Mouse (Mus musculus): ENCODE results near the gene Kpna6. TPM values are rescaled to one million over a fixed set of nuclear protein-coding genes. Genes with fewer than 3 reads are reported as not detected.

Gene Kpna6
- polyA plus RNA-seq, 1 experiment from 2014 or later: 16.5 TPM

DNA sequence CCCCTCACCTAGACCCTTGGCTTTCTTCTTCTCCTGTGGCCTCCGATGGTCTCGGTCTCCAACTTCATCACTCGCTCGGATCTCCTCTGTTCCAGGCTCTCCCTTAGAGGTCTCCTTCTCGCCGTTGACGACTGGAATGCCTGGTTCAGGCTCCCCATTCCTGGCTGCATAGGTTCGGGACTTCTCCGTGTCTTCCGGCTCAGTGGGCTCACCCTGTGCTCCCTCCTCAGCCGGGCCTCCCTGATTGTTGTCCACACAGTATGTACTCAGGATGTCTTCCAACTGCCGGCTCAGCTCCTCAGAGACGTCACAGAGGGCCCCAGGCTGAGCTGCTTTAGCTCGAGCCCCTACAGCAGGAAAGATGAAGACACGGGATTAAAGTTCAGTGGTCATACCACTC lies 33.3 kb downstream of the Kpna6 start:
- Histone ChIP-seq H3K36me3 (ENCODE audit: control insufficient read depth, insufficient read depth, low read length) (peaks cover 50% of the 10 kb centered on the region), H3K4me3 (ENCODE audit: low read depth, low read length) (peak overlapping the region; percentile 50)

DNA sequence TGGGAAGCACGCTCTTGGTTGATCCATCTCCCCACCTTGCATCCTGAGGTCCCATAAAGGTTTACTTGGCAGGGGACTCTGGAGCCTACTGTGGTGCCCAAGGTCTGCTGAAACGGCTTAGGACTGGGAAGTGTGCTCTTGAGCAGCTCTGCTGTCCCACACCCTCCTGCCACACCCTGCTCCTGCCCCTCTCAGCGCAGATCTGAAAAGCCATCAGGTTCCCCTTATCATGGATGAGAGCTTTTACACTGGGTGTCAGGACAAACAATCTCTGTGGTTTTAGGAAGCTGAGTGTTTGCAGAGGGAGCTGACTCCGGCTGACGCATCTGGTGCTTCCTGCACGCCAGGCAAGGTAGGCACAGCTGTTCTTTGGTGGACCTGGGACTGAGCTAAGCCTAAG lies 38.7 kb downstream of the Kpna6 start:
- H3K4me1 ChIP-seq (ENCODE audit: control insufficient read depth, insufficient read depth, low read length): peaks cover 7% of the 10 kb centered on the region
- H3K9me3 ChIP-seq (replicated peaks; ENCODE audit: control insufficient read depth, low read length): no peaks in the 10 kb centered on the region
- H3K4me2 ChIP-seq (ENCODE audit: low read length): no peak overlapping the region
- WGBS: 97% methylated on average over 6 of the region's 6 CpGs
- H3K4me3 ChIP-seq (ENCODE audit: low read depth, low read length): no peak overlapping the region
- no peak for DNase-seq (ENCODE audit: low spot score)
- no peak overlapping the region for H3K27ac ChIP-seq (ENCODE audit: low read depth, low read length)
- ATAC-seq: no peak
- H3K9ac ChIP-seq (ENCODE audit: low read length): no peak overlapping the region
- no peaks in the 10 kb centered on the region for H3K27me3 ChIP-seq (replicated peaks; ENCODE audit: control insufficient read depth, insufficient read depth, low read length)
- H3K36me3 ChIP-seq (ENCODE audit: control insufficient read depth, insufficient read depth, low read length): peaks cover 96% of the 10 kb centered on the region

More for the DNA sequence above, 33.3 kb downstream of the Kpna6 start:
- H3K9ac ChIP-seq (ENCODE audit: low read length): peak overlapping the region; percentile 75; the same call in 1 of the 2 replicates
- ATAC-seq (no peak), DNase-seq (ENCODE audit: low spot score) (no peak)
- H3K27me3 ChIP-seq (replicated peaks; ENCODE audit: control insufficient read depth, insufficient read depth, low read length): no peaks in the 10 kb centered on the region
- H3K27ac ChIP-seq (ENCODE audit: low read depth, low read length): no peak overlapping the region
- H3K4me2 ChIP-seq (ENCODE audit: low read length): peak overlapping the region; percentile 83
- H3K9me3 ChIP-seq (replicated peaks; ENCODE audit: control insufficient read depth, low read length): no peaks in the 10 kb centered on the region
- 81% methylated on average over 15 of the region's 15 CpGs for WGBS
- peaks cover 23% of the 10 kb centered on the region for H3K4me1 ChIP-seq (ENCODE audit: control insufficient read depth, insufficient read depth, low read length)

DNA sequence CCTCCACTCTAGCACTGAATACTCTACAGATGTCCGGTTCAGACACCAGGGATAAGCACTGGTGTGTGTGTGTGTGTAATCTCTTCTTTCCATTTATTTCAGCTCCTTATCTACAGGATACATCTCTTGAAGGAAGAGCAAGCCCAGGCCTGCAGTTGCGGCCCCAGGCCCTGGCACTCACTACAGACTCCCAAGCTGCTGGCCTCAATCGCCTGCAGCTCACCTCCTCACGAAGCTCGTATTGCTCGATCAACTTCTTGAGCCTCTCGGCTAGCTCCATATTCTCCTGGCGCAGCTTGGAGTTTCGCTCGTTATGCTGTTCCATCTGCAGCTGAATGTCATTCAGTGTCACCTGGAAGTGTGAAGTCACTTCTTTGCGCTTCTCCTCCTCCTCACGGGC lies 40.7 kb downstream of the Kpna6 start:
- Histone ChIP-seq H3K9ac (ENCODE audit: low read length) (no peak overlapping the region), H3K36me3 (ENCODE audit: control insufficient read depth, insufficient read depth, low read length) (peaks cover 98% of the 10 kb centered on the region), H3K27ac (ENCODE audit: low read depth, low read length) (no peak overlapping the region), H3K4me1 (ENCODE audit: control insufficient read depth, insufficient read depth, low read length) (no peaks in the 10 kb centered on the region), H3K9me3 (replicated peaks; ENCODE audit: control insufficient read depth, low read length) (no peaks in the 10 kb centered on the region), H3K4me2 (ENCODE audit: low read length) (no peak overlapping the region), H3K27me3 (replicated peaks; ENCODE audit: control insufficient read depth, insufficient read depth, low read length) (no peaks in the 10 kb centered on the region), H3K4me3 (ENCODE audit: low read depth, low read length) (no peak overlapping the region)
- ATAC-seq (no peak), DNase-seq (ENCODE audit: low spot score) (no peak)
- 88% methylated on average over 12 of the region's 12 CpGs for WGBS

DNA sequence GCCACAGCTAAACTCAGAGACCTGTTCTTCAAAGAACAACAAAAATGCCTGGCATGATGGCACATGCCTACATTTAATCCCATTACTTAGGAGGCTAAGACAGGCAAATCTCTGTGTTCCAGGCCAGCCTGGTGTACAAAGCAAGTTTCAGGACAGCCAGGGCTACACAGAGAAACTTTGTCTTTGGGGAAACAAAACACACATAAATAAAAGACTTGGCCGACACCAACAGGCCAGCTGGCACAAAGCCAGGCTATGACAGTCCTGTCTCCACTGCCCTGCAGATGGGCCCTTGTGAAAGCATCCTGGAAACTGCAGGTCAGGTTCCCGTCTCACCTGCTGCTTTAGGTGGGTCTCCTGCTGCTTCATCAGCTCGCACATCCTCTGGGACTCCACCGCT lies 41.6 kb downstream of the Kpna6 start:
- no peak overlapping the region for H3K27ac ChIP-seq (ENCODE audit: low read depth, low read length)
- no peaks in the 10 kb centered on the region for H3K9me3 ChIP-seq (replicated peaks; ENCODE audit: control insufficient read depth, low read length)
- 59% methylated on average over 4 of the region's 4 CpGs for WGBS
- peaks cover 98% of the 10 kb centered on the region for H3K36me3 ChIP-seq (ENCODE audit: control insufficient read depth, insufficient read depth, low read length)
- DNase-seq (ENCODE audit: low spot score) (no peak), ATAC-seq (no peak)
- H3K27me3 ChIP-seq (replicated peaks; ENCODE audit: control insufficient read depth, insufficient read depth, low read length): no peaks in the 10 kb centered on the region
- no peak overlapping the region for H3K9ac ChIP-seq (ENCODE audit: low read length)
- no peak overlapping the region for H3K4me3 ChIP-seq (ENCODE audit: low read depth, low read length)
- no peaks in the 10 kb centered on the region for H3K4me1 ChIP-seq (ENCODE audit: control insufficient read depth, insufficient read depth, low read length)
- H3K4me2 ChIP-seq (ENCODE audit: low read length): no peak overlapping the region

DNA sequence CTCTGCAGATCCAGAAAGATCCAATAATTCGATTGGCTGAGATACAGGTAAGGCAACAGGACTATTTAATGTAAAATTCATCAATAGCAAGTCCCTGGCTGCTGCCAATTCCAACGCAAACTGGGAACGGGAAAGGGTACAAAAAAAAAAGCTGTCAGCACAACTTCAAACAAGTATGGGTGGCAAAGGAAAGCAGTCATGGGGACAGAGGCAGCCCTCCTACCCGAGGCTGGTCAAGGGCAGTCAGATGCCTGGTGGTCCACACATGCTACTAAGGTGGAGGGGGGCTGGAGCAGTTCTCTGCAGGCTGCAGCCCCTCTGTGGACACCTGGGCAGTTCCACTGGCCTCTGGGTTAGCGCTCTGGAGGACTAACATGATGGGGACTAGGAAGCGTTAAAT lies 46.5 kb downstream of the Kpna6 start:
- Histone ChIP-seq H3K4me3 (ENCODE audit: low read depth, low read length) (no peak overlapping the region), H3K9ac (ENCODE audit: low read length) (no peak overlapping the region), H3K27me3 (replicated peaks; ENCODE audit: control insufficient read depth, insufficient read depth, low read length) (no peaks in the 10 kb centered on the region), H3K36me3 (ENCODE audit: control insufficient read depth, insufficient read depth, low read length) (peaks cover 52% of the 10 kb centered on the region), H3K27ac (ENCODE audit: low read depth, low read length) (no peak overlapping the region), H3K4me2 (ENCODE audit: low read length) (no peak overlapping the region), H3K4me1 (ENCODE audit: control insufficient read depth, insufficient read depth, low read length) (peaks cover 24% of the 10 kb centered on the region), H3K9me3 (replicated peaks; ENCODE audit: control insufficient read depth, low read length) (no peaks in the 10 kb centered on the region)
- ATAC-seq (no peak), DNase-seq (ENCODE audit: low spot score) (no peak)
- WGBS: 66% methylated on average over 6 of the region's 6 CpGs

DNA sequence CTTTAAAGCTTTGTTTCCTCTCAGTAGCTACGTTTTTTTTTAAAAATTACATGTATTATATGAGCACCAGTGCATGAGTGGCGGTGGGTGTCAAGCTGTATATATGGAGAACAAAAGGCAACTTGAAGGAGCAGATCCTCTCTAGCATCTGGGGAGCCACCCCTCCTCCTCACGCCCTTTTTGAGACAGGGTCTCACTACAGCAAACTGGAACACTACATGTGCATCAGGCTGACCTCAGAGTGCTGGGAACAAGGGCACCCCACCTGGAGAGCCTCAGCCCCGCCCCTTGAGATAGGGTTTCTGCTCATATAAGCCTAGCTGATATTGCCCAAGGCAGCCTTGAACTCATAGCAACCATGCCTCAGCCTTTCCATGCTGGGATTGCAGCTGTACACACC lies 47.1 kb downstream of the Kpna6 start:
- Histone ChIP-seq H3K36me3 (ENCODE audit: control insufficient read depth, insufficient read depth, low read length) (peaks cover 52% of the 10 kb centered on the region), H3K4me1 (ENCODE audit: control insufficient read depth, insufficient read depth, low read length) (peaks cover 24% of the 10 kb centered on the region), H3K27me3 (replicated peaks; ENCODE audit: control insufficient read depth, insufficient read depth, low read length) (no peaks in the 10 kb centered on the region), H3K9ac (ENCODE audit: low read length) (peak overlapping the region; percentile 78), H3K4me3 (ENCODE audit: low read depth, low read length) (no peak overlapping the region), H3K4me2 (ENCODE audit: low read length) (peak overlapping the region; percentile 70), H3K9me3 (replicated peaks; ENCODE audit: control insufficient read depth, low read length) (no peaks in the 10 kb centered on the region), H3K27ac (ENCODE audit: low read depth, low read length) (peak overlapping the region; percentile 86)
- WGBS: 37% methylated on average over 4 of the region's 4 CpGs
- no peak for DNase-seq (ENCODE audit: low spot score)
- ATAC-seq: no peak

DNA sequence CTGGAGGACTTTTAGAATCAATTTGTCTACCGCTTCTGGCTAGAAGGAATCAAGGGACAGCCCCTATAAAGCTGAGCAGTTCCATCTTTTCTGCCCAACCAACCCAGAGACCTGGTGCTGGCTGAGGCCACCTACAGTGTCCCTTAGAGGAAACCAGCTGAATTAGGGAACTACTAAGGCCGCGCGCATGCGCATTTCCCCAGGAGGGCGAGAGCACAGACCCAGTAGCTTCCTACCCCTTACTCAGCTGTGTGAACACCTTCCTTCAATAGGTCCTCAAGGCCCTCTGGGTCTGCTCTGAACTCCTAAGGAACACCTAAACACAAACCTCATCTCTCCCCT lies 47.6 kb downstream of the Kpna6 start:
- H3K4me1 ChIP-seq (ENCODE audit: control insufficient read depth, insufficient read depth, low read length): peaks cover 24% of the 10 kb centered on the region
- H3K36me3 ChIP-seq (ENCODE audit: control insufficient read depth, insufficient read depth, low read length): peaks cover 49% of the 10 kb centered on the region
- WGBS: under 1% methylated on average over 6 of the region's 6 CpGs

DNA sequence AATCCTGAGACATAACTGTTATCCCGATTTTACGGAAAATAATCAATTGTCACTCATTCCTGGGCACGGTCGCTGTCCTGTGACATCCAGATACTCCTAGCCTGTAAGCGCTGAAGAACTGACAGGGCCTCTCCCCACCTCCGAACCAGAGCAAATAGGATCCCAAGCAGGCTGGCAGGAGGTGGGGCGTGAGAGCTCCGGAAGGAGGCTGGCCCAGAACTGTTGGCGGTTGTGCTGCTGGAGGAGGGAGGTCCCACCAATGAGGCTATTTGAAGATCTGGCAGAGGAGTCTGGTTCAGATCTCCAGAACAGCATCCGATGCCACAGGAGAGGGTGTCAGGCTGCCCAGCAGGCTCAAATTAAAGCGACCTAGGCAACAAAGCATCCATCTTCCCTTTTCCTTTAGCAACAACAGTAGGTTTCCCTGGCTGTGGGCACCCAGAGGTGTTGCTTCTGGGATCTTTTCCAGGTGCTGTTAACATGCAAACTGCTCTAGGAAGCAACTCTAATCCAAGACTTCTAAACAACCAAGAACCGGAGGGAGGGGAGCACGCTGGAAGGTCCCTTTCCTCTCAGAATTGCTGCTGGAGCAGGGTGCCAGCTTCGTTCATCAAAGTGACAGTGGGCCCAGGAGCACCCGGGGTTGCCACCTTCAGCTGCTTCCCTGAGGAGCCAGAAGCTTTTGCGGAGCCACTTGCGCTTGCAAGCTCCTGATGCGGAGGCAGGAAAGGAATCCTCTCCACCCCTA lies 48.1 kb downstream of the Kpna6 start:
- DNase-seq (ENCODE audit: low spot score) (peak; percentile 95), ATAC-seq (peak; percentile 95)
- peak overlapping the region; percentile 70 for H3K4me2 ChIP-seq (ENCODE audit: low read length)
- peak overlapping the region; percentile 48 for H3K4me3 ChIP-seq (ENCODE audit: low read depth, low read length)
- H3K27ac ChIP-seq (ENCODE audit: low read depth, low read length): peak overlapping the region; percentile 86
- peak overlapping the region; percentile 78 for H3K9ac ChIP-seq (ENCODE audit: low read length)
- no peaks in the 10 kb centered on the region for H3K9me3 ChIP-seq (replicated peaks; ENCODE audit: control insufficient read depth, low read length)
- H3K36me3 ChIP-seq (ENCODE audit: control insufficient read depth, insufficient read depth, low read length): peaks cover 46% of the 10 kb centered on the region
- peaks cover 24% of the 10 kb centered on the region for H3K4me1 ChIP-seq (ENCODE audit: control insufficient read depth, insufficient read depth, low read length)
- H3K27me3 ChIP-seq (replicated peaks; ENCODE audit: control insufficient read depth, insufficient read depth, low read length): no peaks in the 10 kb centered on the region
- WGBS: 2% methylated on average over 18 of the region's 18 CpGs

More for the DNA sequence above, 47.6 kb downstream of the Kpna6 start:
- DNase-seq (ENCODE audit: low spot score) (peak; percentile 77), ATAC-seq (0 out of 2 replicates have a peak, but pooled peaks have one; percentile 4)
- Histone ChIP-seq H3K9me3 (replicated peaks; ENCODE audit: control insufficient read depth, low read length) (no peaks in the 10 kb centered on the region), H3K27ac (ENCODE audit: low read depth, low read length) (peak overlapping the region; percentile 86), H3K4me3 (ENCODE audit: low read depth, low read length) (peak overlapping the region; percentile 48), H3K27me3 (replicated peaks; ENCODE audit: control insufficient read depth, insufficient read depth, low read length) (no peaks in the 10 kb centered on the region), H3K4me2 (ENCODE audit: low read length) (peak overlapping the region; percentile 70), H3K9ac (ENCODE audit: low read length) (peak overlapping the region; percentile 78)

DNA sequence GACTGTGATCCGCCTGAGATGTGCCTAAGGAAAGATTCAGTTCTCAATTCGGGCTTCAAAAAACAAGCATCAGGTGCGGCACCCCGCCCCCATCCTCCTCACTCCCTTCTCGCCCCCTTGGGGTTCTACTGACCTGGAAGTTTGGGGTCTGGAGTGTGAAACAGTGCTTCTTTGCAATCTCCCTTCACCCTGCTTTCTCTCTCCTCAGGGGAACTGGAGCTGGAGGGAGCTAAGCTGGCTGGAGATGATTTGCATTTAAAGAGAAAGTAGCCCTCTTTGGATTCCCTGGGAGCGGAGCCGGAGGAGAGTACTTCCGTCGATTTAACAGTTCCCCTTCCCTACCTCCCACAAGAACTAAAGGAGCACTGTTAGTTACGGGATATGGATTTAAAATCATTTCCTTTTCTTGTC lies 48.9 kb downstream of the Kpna6 start, which contains the start of gene Ccdc28b:
Ccdc28b (minus strand) TSS at position 267 of the 411 bp plus-strand sequence.
- ATAC-seq (peak; percentile 47), DNase-seq (ENCODE audit: low spot score) (peak; percentile 80)
- H3K9ac ChIP-seq (ENCODE audit: low read length): peak within 1 kb of the TSS; percentile 78
- H3K4me2 ChIP-seq (ENCODE audit: low read length): peak within 1 kb of the TSS; percentile 70
- H3K27ac ChIP-seq (ENCODE audit: low read depth, low read length): peak within 1 kb of the TSS; percentile 86
- under 1% methylated on average over 10 of the region's 10 CpGs for WGBS
- H3K4me1 ChIP-seq (ENCODE audit: control insufficient read depth, insufficient read depth, low read length): peaks cover 24% of the 10 kb centered on the region
- no peaks in the 10 kb centered on the region for H3K9me3 ChIP-seq (replicated peaks; ENCODE audit: control insufficient read depth, low read length)
- no peaks in the 10 kb centered on the region for H3K27me3 ChIP-seq (replicated peaks; ENCODE audit: control insufficient read depth, insufficient read depth, low read length)
- peak within 1 kb of the TSS; percentile 48 for H3K4me3 ChIP-seq (ENCODE audit: low read depth, low read length)
- H3K36me3 ChIP-seq (ENCODE audit: control insufficient read depth, insufficient read depth, low read length): peaks cover 38% of the 10 kb centered on the region

Data from forebrain, embryonic 14.5 days (tissue).